Mouse (Mus musculus): ENCODE data around the gene Idh3b.

The Idh3b gene

DNA sequence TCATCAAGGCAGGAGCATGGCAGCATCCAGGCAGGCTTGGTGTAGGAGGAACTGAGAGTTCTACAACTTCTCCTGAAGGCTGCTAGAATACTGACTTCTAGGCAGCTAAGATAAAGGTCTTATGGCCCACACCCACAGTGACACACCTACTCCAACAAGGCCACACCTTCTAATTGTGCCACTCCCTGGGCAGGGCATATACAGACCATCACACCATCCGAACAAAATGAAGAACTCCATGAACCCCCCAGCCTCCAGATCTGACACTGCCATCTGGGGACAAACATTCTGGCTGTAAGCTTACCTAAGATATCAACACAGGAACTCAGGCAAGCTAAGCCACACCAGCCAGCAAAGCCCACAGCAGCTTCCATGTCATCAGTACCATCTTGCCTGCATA lies 18.8 kb downstream of the Idh3b start:
- no peak for DNase-seq (ENCODE audit: low spot score in 2 of 2)

DNA sequence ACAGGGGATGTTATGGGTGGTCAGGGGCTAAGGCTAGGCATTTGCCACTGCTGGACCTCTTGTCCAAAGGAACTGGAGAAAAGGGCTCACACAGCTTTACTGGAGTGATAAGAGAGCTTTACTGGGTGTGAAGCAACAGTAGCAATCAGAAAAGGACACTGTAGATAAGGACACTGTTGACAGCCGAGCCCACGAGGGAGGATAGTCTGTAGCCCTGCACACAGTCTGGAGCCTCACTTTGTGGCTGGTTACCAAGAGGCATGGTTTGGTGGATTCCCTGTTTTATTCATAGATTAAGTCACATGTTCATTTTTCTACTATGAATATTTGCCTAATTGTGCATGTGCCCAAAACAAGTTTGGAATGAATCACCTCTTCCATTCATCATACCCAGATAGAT lies 21.9 kb downstream of the Idh3b start:
- no peak for DNase-seq (ENCODE audit: low spot score in 2 of 2)

DNA sequence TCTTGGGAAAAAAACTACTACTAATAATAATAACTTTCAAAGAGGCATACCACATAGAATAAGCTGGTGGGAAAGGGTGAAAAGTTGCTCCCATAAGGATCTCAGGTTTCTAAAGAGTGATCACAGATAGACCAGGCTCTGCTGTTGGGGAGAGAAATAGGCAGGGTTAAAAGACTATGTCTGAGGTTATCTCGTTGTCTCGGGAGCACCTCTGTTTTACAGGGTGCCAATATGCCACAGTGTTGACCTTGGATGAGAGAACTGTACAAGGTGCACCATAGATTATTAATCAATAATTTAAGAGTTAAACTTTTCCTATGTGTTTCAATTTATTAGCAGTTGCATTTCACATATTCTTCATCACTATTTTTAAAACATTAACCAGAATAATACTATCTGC lies 22.4 kb downstream of the Idh3b start:
- no peak for DNase-seq (ENCODE audit: low spot score in 2 of 2)

DNA sequence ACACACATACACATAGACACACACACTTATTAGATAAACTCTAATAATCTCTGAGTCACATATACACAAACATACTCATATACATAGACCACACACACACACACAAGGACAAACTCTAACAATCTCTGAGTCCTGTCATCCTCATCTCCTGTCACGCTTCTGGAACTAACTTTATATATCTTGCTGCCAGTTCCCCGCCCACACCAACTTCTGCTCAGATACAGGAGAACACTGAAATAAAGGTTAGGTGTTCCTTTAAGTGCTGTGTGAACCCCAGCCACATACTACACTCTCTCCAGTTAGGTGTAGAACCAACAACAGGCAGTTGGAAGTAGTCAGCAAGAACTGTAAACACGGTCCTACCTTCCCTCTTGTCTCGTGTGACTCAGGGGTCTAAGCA lies 23.5 kb downstream of the Idh3b start:
- DNase-seq (ENCODE audit: low spot score in 2 of 2): no peak

DNA sequence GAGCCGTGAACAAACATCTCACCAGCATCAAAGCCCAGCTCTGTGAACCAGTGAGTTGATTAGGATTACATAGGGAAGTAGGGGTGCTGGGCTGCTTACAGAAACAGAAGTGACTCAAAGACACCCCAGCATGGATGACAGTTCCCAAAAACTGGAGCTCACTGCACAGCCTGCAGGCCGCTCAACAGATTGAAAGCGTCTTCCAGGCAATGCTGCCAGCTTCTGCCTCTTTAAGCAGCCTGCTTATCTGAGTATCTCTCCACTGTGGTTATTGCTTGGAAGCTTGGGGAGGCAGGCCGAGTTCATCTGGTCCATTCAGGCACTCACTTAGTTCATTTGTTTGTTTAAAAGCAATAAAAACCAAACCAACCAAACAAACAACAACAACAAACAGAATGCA lies 27.6 kb downstream of the Idh3b start:
- no peak for DNase-seq (ENCODE audit: low spot score in 2 of 2)

DNA sequence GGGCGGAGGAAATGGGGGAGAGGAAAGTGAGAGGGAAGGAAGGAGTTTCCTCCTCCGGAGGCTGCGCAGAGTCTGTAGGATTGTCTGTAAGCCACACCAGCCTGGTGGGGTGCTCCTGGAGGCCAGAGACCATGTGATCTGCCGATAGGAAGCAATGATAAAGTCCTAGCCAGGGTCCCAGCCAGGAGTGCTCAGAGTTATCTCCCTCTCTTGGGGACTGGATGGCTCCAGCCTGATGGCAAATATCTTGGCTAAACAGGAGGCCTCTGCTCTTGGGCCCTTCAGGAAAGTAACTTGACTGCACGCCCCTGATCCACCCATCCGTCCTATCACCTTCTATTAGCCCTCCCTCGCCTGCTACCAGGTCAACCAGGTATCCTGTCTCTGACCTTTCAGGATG lies 36.1 kb downstream of the Idh3b start:
- no peak for DNase-seq (ENCODE audit: low spot score in 2 of 2)

DNA sequence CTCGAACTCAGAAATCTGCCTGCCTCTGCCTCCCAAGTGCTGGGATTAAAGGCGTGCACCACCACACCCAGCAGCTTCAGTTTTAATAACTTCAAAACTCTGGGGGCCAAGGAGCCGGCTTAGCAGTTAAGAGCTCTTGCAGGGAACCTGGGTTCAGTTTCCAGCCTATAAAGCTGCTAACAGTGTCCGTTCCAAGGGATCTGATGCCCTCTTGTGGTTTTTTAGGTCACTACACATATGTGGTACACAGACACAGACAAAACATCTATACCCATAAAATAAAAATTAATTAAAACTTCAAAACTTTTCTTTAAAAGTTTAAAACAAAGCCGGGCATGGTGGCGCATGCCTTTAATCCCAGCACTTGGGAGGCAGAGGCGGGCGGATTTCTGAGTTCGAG lies 37.4 kb downstream of the Idh3b start:
- DNase-seq (ENCODE audit: low spot score in 2 of 2): peak in 1 of 2 experiments; percentile 10
